Mouse (Mus musculus): ENCODE results near the gene Runx3. TPM values are rescaled to one million over a fixed set of nuclear protein-coding genes. Genes with fewer than 3 reads are reported as not detected.

Runx3 gene
- polyA plus RNA-seq, 1 experiment: 8.8 TPM

DNA sequence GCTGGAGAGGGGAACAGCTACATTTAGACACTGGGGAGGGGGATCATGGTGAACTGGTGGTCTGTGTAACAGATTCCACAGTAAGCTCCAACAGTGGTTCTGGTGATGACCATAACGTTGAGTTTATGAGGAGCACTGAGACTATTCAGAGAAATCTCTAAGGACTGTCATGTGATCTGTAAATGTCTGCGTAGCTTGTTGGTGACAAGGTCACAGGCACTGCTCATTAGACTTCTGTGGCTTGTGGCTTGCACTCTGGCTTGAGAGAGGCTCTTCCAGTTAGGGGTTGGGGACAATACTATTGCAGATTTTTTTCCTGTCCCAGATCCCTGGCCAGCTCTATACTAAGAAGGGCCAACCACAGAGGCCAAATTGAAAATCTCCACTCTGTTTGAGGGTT, 39.2 kb downstream of the Runx3 start:
- Histone ChIP-seq H3K27me3 (ENCODE audit: control insufficient read depth, insufficient read depth, low read length) (no peaks in the 10 kb centered on the region), H3K36me3 (ENCODE audit: control insufficient read depth, insufficient read depth, low read length) (no peaks in the 10 kb centered on the region), H3K4me3 (ENCODE audit: control insufficient read depth, low read depth, low read length) (no peak overlapping the region), H3K4me1 (ENCODE audit: control insufficient read depth, insufficient read depth, low read length) (no peaks in the 10 kb centered on the region), H3K27ac (ENCODE audit: control insufficient read depth, insufficient read depth, low read depth, low read length) (no peak overlapping the region)
- no peak for TF ChIP-seq POLR2A (IDR thresholded peaks at IDR 0.05; ENCODE audit: control insufficient read depth, low read depth, low read length)

DNA sequence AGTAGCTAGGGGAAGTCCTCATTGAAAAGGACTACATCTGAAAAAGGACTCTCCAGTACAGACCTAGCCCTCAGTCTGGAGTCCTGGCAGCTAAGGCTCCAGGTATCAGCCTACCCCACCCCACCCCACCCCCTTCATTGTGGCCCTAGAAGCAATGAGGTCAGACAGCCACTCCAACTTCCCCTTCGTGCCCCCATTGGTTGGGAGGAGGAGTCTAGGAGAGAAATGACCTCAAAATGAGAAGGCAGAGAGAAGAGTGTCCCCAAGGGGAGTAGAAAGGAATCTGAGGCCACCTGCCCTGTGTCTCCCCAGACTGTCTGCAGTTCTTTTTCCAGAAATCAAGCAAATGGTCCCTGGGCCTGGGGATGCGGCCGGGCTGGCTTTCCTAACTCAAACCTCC, 39.7 kb downstream of the Runx3 start:
- Histone ChIP-seq H3K36me3 (ENCODE audit: control insufficient read depth, insufficient read depth, low read length) (no peaks in the 10 kb centered on the region), H3K4me1 (ENCODE audit: control insufficient read depth, insufficient read depth, low read length) (no peaks in the 10 kb centered on the region), H3K27ac (ENCODE audit: control insufficient read depth, insufficient read depth, low read depth, low read length) (no peak overlapping the region), H3K4me3 (ENCODE audit: control insufficient read depth, low read depth, low read length) (no peak overlapping the region), H3K27me3 (ENCODE audit: control insufficient read depth, insufficient read depth, low read length) (no peaks in the 10 kb centered on the region)
- TF ChIP-seq POLR2A (IDR thresholded peaks at IDR 0.05; ENCODE audit: control insufficient read depth, low read depth, low read length) (no peak), CTCF (IDR thresholded peaks at IDR 0.05; ENCODE audit: control insufficient read depth, insufficient read depth, insufficient replicate concordance, low read depth, low read length) (no peak)

DNA sequence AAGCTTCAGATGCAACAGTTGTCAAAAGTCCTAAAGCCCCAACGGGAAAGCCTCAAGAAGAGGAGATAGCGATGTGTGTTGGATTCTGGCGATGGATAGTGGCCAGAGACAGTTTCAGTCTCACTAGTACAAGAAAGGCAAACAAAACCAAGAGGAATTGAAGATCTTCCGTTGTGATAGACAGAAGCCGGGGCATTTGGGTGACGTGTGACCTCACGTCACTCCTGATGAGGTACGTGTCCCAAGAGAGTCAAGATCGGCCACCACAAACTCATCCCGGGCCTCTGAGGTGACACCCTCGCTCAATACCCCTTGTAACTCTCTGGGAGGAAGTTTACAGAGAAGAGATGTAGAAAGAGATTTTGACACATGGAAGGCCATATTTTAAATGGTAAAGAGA, 41.0 kb downstream of the Runx3 start:
- H3K36me3 ChIP-seq (ENCODE audit: control insufficient read depth, insufficient read depth, low read length): no peaks in the 10 kb centered on the region
- no peak overlapping the region for H3K4me3 ChIP-seq (ENCODE audit: control insufficient read depth, low read depth, low read length)
- no peaks in the 10 kb centered on the region for H3K4me1 ChIP-seq (ENCODE audit: control insufficient read depth, insufficient read depth, low read length)
- H3K27me3 ChIP-seq (ENCODE audit: control insufficient read depth, insufficient read depth, low read length): no peaks in the 10 kb centered on the region
- no peak for TF ChIP-seq POLR2A (IDR thresholded peaks at IDR 0.05; ENCODE audit: control insufficient read depth, low read depth, low read length)
- TF ChIP-seq CTCF (IDR thresholded peaks at IDR 0.05; ENCODE audit: control insufficient read depth, insufficient read depth, insufficient replicate concordance, low read depth, low read length): no peak
- H3K27ac ChIP-seq (ENCODE audit: control insufficient read depth, insufficient read depth, low read depth, low read length): no peak overlapping the region

DNA sequence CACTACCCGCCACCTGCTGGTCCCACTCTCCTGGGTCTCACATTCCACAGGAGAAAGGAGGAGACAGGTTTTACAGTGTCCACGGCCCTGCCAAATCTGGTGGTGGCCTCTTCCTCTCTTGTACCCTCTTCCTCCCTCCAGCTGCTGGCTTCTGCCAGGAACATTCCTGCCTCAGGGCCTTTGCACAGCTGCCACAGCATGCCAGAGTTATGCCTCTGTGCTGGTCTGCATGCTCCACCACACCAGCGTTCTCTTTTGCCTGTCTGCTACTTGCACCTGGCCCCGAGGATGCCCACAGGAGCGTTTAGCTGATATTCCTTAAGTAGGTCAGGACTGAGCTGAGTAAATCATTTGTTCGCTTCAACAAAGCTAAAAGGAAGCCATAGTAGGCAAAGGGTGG, 45.3 kb downstream of the Runx3 start:
- no peak for TF ChIP-seq POLR2A (IDR thresholded peaks at IDR 0.05; ENCODE audit: control insufficient read depth, low read depth, low read length)
- TF ChIP-seq CTCF (IDR thresholded peaks at IDR 0.05; ENCODE audit: control insufficient read depth, insufficient read depth, insufficient replicate concordance, low read depth, low read length): no peak
- no peaks in the 10 kb centered on the region for H3K4me1 ChIP-seq (ENCODE audit: control insufficient read depth, insufficient read depth, low read length)
- H3K27ac ChIP-seq (ENCODE audit: control insufficient read depth, insufficient read depth, low read depth, low read length): no peak overlapping the region
- H3K4me3 ChIP-seq (ENCODE audit: control insufficient read depth, low read depth, low read length): no peak overlapping the region
- H3K36me3 ChIP-seq (ENCODE audit: control insufficient read depth, insufficient read depth, low read length): no peaks in the 10 kb centered on the region
- no peaks in the 10 kb centered on the region for H3K27me3 ChIP-seq (ENCODE audit: control insufficient read depth, insufficient read depth, low read length)

DNA sequence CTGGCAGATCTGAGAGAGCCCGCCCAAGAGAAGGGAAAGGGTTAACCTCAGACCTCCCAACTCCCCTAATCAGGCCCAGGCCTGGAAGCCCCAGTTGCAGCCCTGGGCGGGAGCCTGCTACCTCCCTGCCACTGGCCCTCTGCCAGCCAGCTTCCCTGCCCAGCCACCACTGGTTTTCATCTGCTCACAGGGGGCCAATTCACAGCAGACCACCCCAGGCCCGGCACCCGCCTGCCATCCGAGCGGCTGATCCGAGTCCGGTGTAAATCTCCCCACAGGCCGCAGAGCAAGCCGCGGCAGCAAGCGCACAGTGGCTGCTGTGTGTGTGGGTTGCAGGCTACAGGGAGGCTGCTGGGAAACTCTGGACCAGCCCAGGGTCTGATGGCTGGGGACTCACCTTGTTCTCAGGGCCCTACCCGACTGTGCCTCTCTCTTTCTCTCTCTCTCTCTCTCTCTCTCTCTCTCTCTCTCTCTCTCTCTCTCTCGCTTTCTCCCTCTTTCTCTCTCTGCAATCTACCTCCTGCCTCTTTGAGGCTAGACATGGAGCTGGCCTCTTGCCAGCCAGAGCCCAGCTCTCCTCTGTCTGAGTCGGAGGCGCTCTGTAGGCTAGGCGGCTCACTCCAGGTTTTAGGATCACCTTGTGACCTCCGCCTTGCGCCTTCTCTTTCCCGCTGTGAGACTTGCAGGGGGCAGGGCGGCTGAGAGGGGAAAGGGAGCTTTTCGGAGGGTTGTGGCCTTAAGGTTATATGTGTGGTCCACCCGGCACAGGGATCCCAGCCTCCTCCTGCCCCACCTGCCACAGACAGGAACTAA, 46.2 kb downstream of the Runx3 start:
- Histone ChIP-seq H3K4me1 (ENCODE audit: control insufficient read depth, insufficient read depth, low read length) (no peaks in the 10 kb centered on the region), H3K36me3 (ENCODE audit: control insufficient read depth, insufficient read depth, low read length) (no peaks in the 10 kb centered on the region), H3K27ac (ENCODE audit: control insufficient read depth, insufficient read depth, low read depth, low read length) (no peak overlapping the region), H3K27me3 (ENCODE audit: control insufficient read depth, insufficient read depth, low read length) (no peaks in the 10 kb centered on the region), H3K4me3 (ENCODE audit: control insufficient read depth, low read depth, low read length) (no peak overlapping the region)
- TF ChIP-seq CTCF (IDR thresholded peaks at IDR 0.05; ENCODE audit: control insufficient read depth, insufficient read depth, insufficient replicate concordance, low read depth, low read length): no peak
- TF ChIP-seq POLR2A (IDR thresholded peaks at IDR 0.05; ENCODE audit: control insufficient read depth, low read depth, low read length): no peak

DNA sequence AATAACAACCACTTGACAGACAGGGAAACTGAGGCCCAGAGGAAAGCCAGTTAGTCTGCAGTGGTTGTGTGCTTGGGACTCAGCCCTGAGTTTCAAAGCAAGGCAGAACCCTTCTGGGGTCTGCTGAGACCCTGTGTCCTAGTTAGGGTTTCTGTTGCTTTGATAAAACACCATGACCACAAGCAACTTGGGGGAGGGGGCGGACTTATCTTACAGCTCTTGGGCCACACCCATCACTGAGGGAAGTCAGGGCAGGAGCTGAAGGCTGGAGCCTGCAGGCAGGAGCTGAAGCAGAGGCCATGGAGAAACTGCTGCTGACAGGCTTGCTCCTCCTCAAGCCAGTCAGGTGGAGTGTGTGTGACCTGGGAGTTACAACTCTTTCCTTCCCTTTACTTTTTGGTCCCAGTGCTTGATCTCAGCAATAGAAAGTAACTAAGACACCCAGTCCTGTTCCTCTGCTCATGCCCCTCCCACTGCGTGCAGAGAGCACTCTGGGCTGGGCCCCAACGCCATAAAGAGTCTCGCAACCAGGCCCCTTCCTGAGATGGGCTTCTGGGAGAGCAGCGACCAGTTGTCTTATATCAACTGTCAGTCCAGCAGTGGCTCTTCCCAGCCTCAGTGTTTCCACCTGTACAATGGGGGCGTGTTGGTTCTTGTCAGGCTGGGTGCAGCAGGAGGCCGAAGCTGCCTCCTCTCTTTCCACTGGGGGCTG, 47.5 kb downstream of the Runx3 start:
- Histone ChIP-seq H3K27ac (ENCODE audit: control insufficient read depth, insufficient read depth, low read depth, low read length) (no peak overlapping the region), H3K4me3 (ENCODE audit: control insufficient read depth, low read depth, low read length) (no peak overlapping the region), H3K36me3 (ENCODE audit: control insufficient read depth, insufficient read depth, low read length) (no peaks in the 10 kb centered on the region), H3K4me1 (ENCODE audit: control insufficient read depth, insufficient read depth, low read length) (no peaks in the 10 kb centered on the region), H3K27me3 (ENCODE audit: control insufficient read depth, insufficient read depth, low read length) (no peaks in the 10 kb centered on the region)
- no peak for TF ChIP-seq POLR2A (IDR thresholded peaks at IDR 0.05; ENCODE audit: control insufficient read depth, low read depth, low read length)

DNA sequence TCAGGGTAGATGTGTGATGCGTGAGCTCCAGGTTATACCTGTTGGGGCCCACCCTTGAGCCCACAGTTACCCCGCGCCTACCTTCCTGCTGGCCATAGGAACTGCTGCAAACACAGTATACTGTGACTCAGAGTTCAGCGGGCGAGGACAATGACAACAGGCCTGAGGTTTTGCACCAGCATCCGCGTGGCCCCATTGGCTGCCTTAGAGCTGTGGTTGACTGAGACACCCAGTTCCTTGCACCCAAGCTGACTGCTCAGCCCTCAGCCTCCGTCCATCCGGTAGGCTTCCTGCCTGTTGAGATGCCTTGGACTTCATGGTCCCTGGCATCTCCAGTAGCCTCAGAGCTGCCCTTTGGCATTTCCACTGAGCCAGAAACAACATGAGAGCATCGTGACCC, 48.6 kb downstream of the Runx3 start:
- Histone ChIP-seq H3K36me3 (ENCODE audit: control insufficient read depth, insufficient read depth, low read length) (no peaks in the 10 kb centered on the region), H3K4me1 (ENCODE audit: control insufficient read depth, insufficient read depth, low read length) (no peaks in the 10 kb centered on the region), H3K27ac (ENCODE audit: control insufficient read depth, insufficient read depth, low read depth, low read length) (no peak overlapping the region), H3K27me3 (ENCODE audit: control insufficient read depth, insufficient read depth, low read length) (no peaks in the 10 kb centered on the region), H3K4me3 (ENCODE audit: control insufficient read depth, low read depth, low read length) (no peak overlapping the region)
- TF ChIP-seq POLR2A (IDR thresholded peaks at IDR 0.05; ENCODE audit: control insufficient read depth, low read depth, low read length) (no peak), CTCF (IDR thresholded peaks at IDR 0.05; ENCODE audit: control insufficient read depth, insufficient read depth, insufficient replicate concordance, low read depth, low read length) (no peak)

Measured in testis, adult 2 months (tissue).